ENCODE assay signal across 14 mouse cellular contexts in the genomic region with DNA sequence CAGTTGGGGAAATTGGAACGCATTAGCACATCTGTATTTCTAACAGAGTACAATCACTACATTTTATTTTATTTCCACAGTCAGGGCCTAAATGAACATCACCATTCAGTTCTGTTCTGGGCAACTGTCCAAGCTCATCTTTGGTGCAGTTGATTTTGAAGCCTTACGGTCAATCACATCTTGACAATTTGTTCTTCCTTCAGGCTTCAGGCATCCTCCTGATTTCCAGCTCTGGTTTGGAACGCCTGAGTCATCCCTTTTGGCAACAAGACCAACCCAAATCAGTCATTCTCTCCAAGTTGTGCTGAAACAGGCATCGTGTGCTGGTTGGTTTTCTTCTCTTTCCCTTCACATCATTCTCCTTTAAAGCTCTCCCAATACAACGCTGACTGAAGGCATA.
DNase-seq lines count a peak whose midpoint lies in the region; ATAC-seq and TF ChIP-seq lines count a peak whose summit lies in the region.
"Had no signal": no experiment of that assay in that cellular context is flagged by ENCODE, and none has a peak within 500 bp of the region (broad histone marks: within the 10 kb centered on the region; RNA-seq: fewer than 3 reads in every experiment).

No protein-coding gene starts in this region.

- ATAC-seq in hindbrain, postnatal 0 days, result no peak
- ATAC-seq in hindbrain, embryonic 11.5 days (ENCODE audit: low FRiP score), result no peak
- no peak for ATAC-seq in midbrain, postnatal 0 days (ENCODE audit: low FRiP score)
- ATAC-seq in midbrain, embryonic 16.5 days, result no peak
- ATAC-seq: forebrain, embryonic 15.5 days; inflammation-experienced regulatory T-cells, adult 6 months; liver, postnatal 0 days had no signal

- no peak overlapping the region for H3K4me2 ChIP-seq in hindbrain, postnatal 0 days (ENCODE audit: low read depth, low read length)
- H3K4me2 ChIP-seq in hindbrain, embryonic 11.5 days (replicated peaks; ENCODE audit: low read depth, low read length), result no peak overlapping the region
- H3K4me2 ChIP-seq in midbrain, postnatal 0 days (ENCODE audit: low read depth, low read length, poor library complexity, severe bottlenecking), result no peak overlapping the region
- H3K4me2 ChIP-seq in midbrain, embryonic 16.5 days (ENCODE audit: low read length), result no peak overlapping the region
- H3K4me2 ChIP-seq: forebrain, embryonic 15.5 days had no signal

- H3K27me3 ChIP-seq in hindbrain, postnatal 0 days (ENCODE audit: insufficient read depth, low read length), result no peaks in the 10 kb centered on the region
- no peaks in the 10 kb centered on the region for H3K27me3 ChIP-seq in hindbrain, embryonic 11.5 days (ENCODE audit: control insufficient read depth, insufficient read depth, low read length)
- H3K27me3 ChIP-seq in midbrain, postnatal 0 days (ENCODE audit: insufficient read depth, low read length), result no peaks in the 10 kb centered on the region
- H3K27me3 ChIP-seq in midbrain, embryonic 16.5 days (ENCODE audit: control insufficient read depth, insufficient read depth, low read depth, low read length), result no peaks in the 10 kb centered on the region
- H3K27me3 ChIP-seq: forebrain, embryonic 15.5 days had no signal

- H3K27ac ChIP-seq in hindbrain, postnatal 0 days, result no peak overlapping the region
- H3K27ac ChIP-seq in hindbrain, embryonic 11.5 days (ENCODE audit: low read depth, low read length), result no peak overlapping the region
- H3K27ac ChIP-seq in midbrain, postnatal 0 days (ENCODE audit: low read depth, low read length), result no peak overlapping the region
- H3K27ac ChIP-seq in midbrain, embryonic 16.5 days (ENCODE audit: low read length), result no peak overlapping the region
- peak overlapping the region; percentile 49 for H3K27ac ChIP-seq in embryonic fibroblast, embryonic 13.5 days (ENCODE audit: insufficient read depth, low read length)
- H3K27ac ChIP-seq: forebrain, embryonic 15.5 days; stomach, postnatal 0 days had no signal

- peak; percentile 23 for DNase-seq in hindbrain, postnatal 0 days (ENCODE audit: low spot score)
- no peak for DNase-seq in hindbrain, embryonic 11.5 days (ENCODE audit: low spot score)
- DNase-seq in midbrain, postnatal 0 days (ENCODE audit: low spot score), result peak; percentile 9
- DNase-seq in retina, embryonic 14.5 days (ENCODE audit: low spot score), result no peak
- no peak for DNase-seq in spleen, postnatal 36 days (ENCODE audit: low spot score in 2 of 2)
- DNase-seq: adrenal gland, postnatal 36 days; cerebellum, adult 11 months; gastrocnemius, postnatal 14 days; liver, postnatal 0 days had no signal

- no peaks in the 10 kb centered on the region for H3K36me3 ChIP-seq in hindbrain, postnatal 0 days (ENCODE audit: insufficient read depth, low read length)
- H3K36me3 ChIP-seq in hindbrain, embryonic 11.5 days (ENCODE audit: control insufficient read depth, insufficient read depth, low read length), result no peaks in the 10 kb centered on the region
- H3K36me3 ChIP-seq in midbrain, postnatal 0 days (ENCODE audit: insufficient read depth, low read length), result no peaks in the 10 kb centered on the region
- no peaks in the 10 kb centered on the region for H3K36me3 ChIP-seq in midbrain, embryonic 16.5 days (ENCODE audit: control insufficient read depth, insufficient read depth, low read length)
- H3K36me3 ChIP-seq: forebrain, embryonic 15.5 days had no signal

- no peaks in the 10 kb centered on the region for H3K4me1 ChIP-seq in hindbrain, postnatal 0 days (ENCODE audit: insufficient read depth, low read length)
- no peaks in the 10 kb centered on the region for H3K4me1 ChIP-seq in hindbrain, embryonic 11.5 days (replicated peaks; ENCODE audit: control insufficient read depth, insufficient read depth, low read length)
- no peaks in the 10 kb centered on the region for H3K4me1 ChIP-seq in midbrain, postnatal 0 days (ENCODE audit: insufficient read depth, low read length)
- H3K4me1 ChIP-seq in midbrain, embryonic 16.5 days (ENCODE audit: control insufficient read depth, insufficient read depth, low read length), result no peaks in the 10 kb centered on the region
- H3K4me1 ChIP-seq in embryonic fibroblast, embryonic 13.5 days (ENCODE audit: control insufficient read depth, insufficient read depth, low read length), result peaks cover 17% of the 10 kb centered on the region
- H3K4me1 ChIP-seq: forebrain, embryonic 15.5 days had no signal

- H3K9ac ChIP-seq in hindbrain, postnatal 0 days (replicated peaks; ENCODE audit: low read length), result no peak overlapping the region
- H3K9ac ChIP-seq in hindbrain, embryonic 11.5 days (ENCODE audit: low read depth, low read length), result no peak overlapping the region
- H3K9ac ChIP-seq in midbrain, postnatal 0 days (replicated peaks; ENCODE audit: low read length, poor library complexity, severe bottlenecking), result no peak overlapping the region
- no peak overlapping the region for H3K9ac ChIP-seq in midbrain, embryonic 16.5 days (ENCODE audit: low read depth, low read length)
- H3K9ac ChIP-seq: forebrain, embryonic 15.5 days; liver, postnatal 0 days had no signal

- no peak for TF ChIP-seq CTCF in hindbrain, postnatal 0 days (IDR thresholded peaks at IDR 0.05; ENCODE audit: low read depth)
- TF ChIP-seq CTCF in midbrain, postnatal 0 days (IDR thresholded peaks at IDR 0.05), result no peak
- TF ChIP-seq CTCF in embryonic fibroblast, embryonic 13.5 days (IDR thresholded peaks at IDR 0.05; ENCODE audit: borderline replicate concordance, insufficient read depth, low read length), result no peak

- H3K4me3 ChIP-seq in hindbrain, postnatal 0 days (ENCODE audit: low read length), result no peak overlapping the region
- H3K4me3 ChIP-seq in hindbrain, embryonic 11.5 days (ENCODE audit: low read depth, low read length), result no peak overlapping the region
- no peak overlapping the region for H3K4me3 ChIP-seq in midbrain, postnatal 0 days (ENCODE audit: low read depth, low read length)
- H3K4me3 ChIP-seq in midbrain, embryonic 16.5 days (ENCODE audit: low read depth, low read length), result no peak overlapping the region
- H3K4me3 ChIP-seq in embryonic fibroblast, embryonic 13.5 days (ENCODE audit: insufficient read depth, low read length), result no peak overlapping the region
- H3K4me3 ChIP-seq: forebrain, embryonic 15.5 days had no signal

- TF ChIP-seq POLR2A in embryonic fibroblast, embryonic 13.5 days (IDR thresholded peaks at IDR 0.05; ENCODE audit: low read depth, low read length), result no peak

- 56% methylated on average over 5 of the region's 5 CpGs for WGBS in hindbrain, postnatal 0 days
- 88% methylated on average over 5 of the region's 5 CpGs for WGBS in hindbrain, embryonic 11.5 days
- WGBS in midbrain, postnatal 0 days, result 78% methylated on average over 5 of the region's 5 CpGs
- 82% methylated on average over 5 of the region's 5 CpGs for WGBS in midbrain, embryonic 16.5 days

- no peaks in the 10 kb centered on the region for H3K9me3 ChIP-seq in hindbrain, postnatal 0 days (ENCODE audit: low read length)
- H3K9me3 ChIP-seq in hindbrain, embryonic 11.5 days (ENCODE audit: control insufficient read depth, low read length), result no peaks in the 10 kb centered on the region
- no peaks in the 10 kb centered on the region for H3K9me3 ChIP-seq in midbrain, postnatal 0 days (ENCODE audit: low read length)
- H3K9me3 ChIP-seq in midbrain, embryonic 16.5 days (replicated peaks; ENCODE audit: control insufficient read depth, low read length, poor library complexity, severe bottlenecking), result no peaks in the 10 kb centered on the region
- H3K9me3 ChIP-seq: forebrain, embryonic 15.5 days had no signal

Comparison
In these comparisons a context has a peak if more than half of its experiments do, and no peak if none do; other contexts are left out.
1. DNase-seq: peak in hindbrain, postnatal 0 days (single experiment) and midbrain, postnatal 0 days (single experiment); none in hindbrain, embryonic 11.5 days (single experiment), retina, embryonic 14.5 days (single experiment) and spleen, postnatal 36 days (0 of 2).